Mouse (Mus musculus) CD4-positive naive resting alpha-beta T cell, adult 76 days (primary cell): ENCODE data around the gene Adcy10. TPM values are rescaled to one million over a fixed set of nuclear protein-coding genes. Genes with fewer than 3 reads are reported as not detected.

Source experiments
- total RNA-seq: library from RNA; stranded (reverse); gene quantifications from one replicate; pipeline ENCODE4 v1.2.4, GENCODE M21; 2023

The Adcy10 gene
- total RNA-seq: not detected

GRCm38 (mm10) chr1:165484688-165485233 is at the start of gene Adcy10:
TSS of gene Adcy10 (plus strand) at chr1:165485183.

GRCm38 (mm10) chr1:165460360-165460800 is 24.6 kb upstream of the Adcy10 start, which contains the start of the genes Dcaf6 and Mpc2:
TSS of gene Dcaf6 (minus strand) at chr1:165460475.
TSS of gene Mpc2 (plus strand) at chr1:165460637.

Other genes with a start within 250 kb of the Adcy10 start
- gene Tiprl, start 248.2 kb upstream of the Adcy10 start, total RNA-seq: 191 TPM
- gene Gpr161, start 189.4 kb upstream of the Adcy10 start, total RNA-seq: 0.09 TPM
- 36.1 TPM for gene Dcaf6, start 24.7 kb upstream of the Adcy10 start, total RNA-seq
- gene Mpc2, start 24.5 kb upstream of the Adcy10 start, total RNA-seq: 38.7 TPM
- gene Mpzl1, start 149.4 kb downstream of the Adcy10 start, total RNA-seq: 2.0 TPM
- 171 TPM for gene Rcsd1, start 224.6 kb downstream of the Adcy10 start, total RNA-seq